Mouse (Mus musculus): ENCODE data around the gene Ikzf5. TPM values are rescaled to one million over a fixed set of nuclear protein-coding genes. Genes with fewer than 3 reads are reported as not detected.
"Not testable (repeated sequence)": the region's sequence is repeated elsewhere in the genome, so short reads cannot be mapped to it uniquely, and the experiment has no call there.

Ikzf5 gene
- 10 to 100 TPM; 33.5 to 37.8 TPM for total RNA-seq (2021)

GRCm38 (mm10) chr7:131410416-131411058 is at the start of gene Ikzf5, which contains the start of gene Acadsb:
Gene Ikzf5 (minus strand): TSS chr7:131410521.
Gene Acadsb (plus strand): TSS chr7:131410601.
- peak; percentile 98 for DNase-seq (ENCODE audit: low spot score)
- intact Hi-C loops (cut with DNase I), result loop anchor here (2.0 to 5.0 kb wide), 2 partner anchors 48 to 152 kb away; partner anchors contain the start of genes 2310057M21Rik and Bub3

- intact Hi-C loops (cut with DNase I), result no loop called here
- DNase-seq (ENCODE audit: low spot score), result no peak
These were observed 46.4 kb upstream of the Ikzf5 start for GRCm38 (mm10) chr7:131456714-131457113.

- intact Hi-C loops (cut with DNase I), result no loop called here
- no peak for DNase-seq (ENCODE audit: low spot score)
These were observed 26.7 kb upstream of the Ikzf5 start for GRCm38 (mm10) chr7:131437051-131437450.

GRCm38 (mm10) chr7:131434276-131434675 is 24.0 kb upstream of the Ikzf5 start:
- intact Hi-C loops (cut with DNase I), result no loop called here
- no peak for DNase-seq (ENCODE audit: low spot score)

GRCm38 (mm10) chr7:131432244-131432643 is 21.9 kb upstream of the Ikzf5 start:
- intact Hi-C loops (cut with DNase I), result loop anchor here (2.0 kb wide), 1 partner anchor 451 kb away; no protein-coding TSS in a partner anchor
- DNase-seq (ENCODE audit: low spot score), result no peak

GRCm38 (mm10) chr7:131427331-131427730 is 17.0 kb upstream of the Ikzf5 start:
- intact Hi-C loops (cut with DNase I), result no loop called here
- no peak for DNase-seq (ENCODE audit: low spot score)

- DNase-seq (ENCODE audit: low spot score), result no peak
- intact Hi-C loops (cut with DNase I), result no loop called here
These were observed 14.6 kb upstream of the Ikzf5 start for GRCm38 (mm10) chr7:131424912-131425311.

GRCm38 (mm10) chr7:131417605-131418004 is 7.3 kb upstream of the Ikzf5 start:
- intact Hi-C loops (cut with DNase I), result no loop called here
- DNase-seq (ENCODE audit: low spot score), result no peak

- DNase-seq (ENCODE audit: low spot score); intact Hi-C loops (cut with DNase I): not testable (repeated sequence)
These were observed 6.4 kb upstream of the Ikzf5 start for GRCm38 (mm10) chr7:131416742-131417141.

GRCm38 (mm10) chr7:131411941-131412270 is 1.6 kb upstream of the Ikzf5 start:
- intact Hi-C loops (cut with DNase I), result loop anchor here (2.0 to 5.0 kb wide), 2 partner anchors 49 to 150 kb away; partner anchors contain the start of genes 2310057M21Rik and Bub3
- no peak for DNase-seq (ENCODE audit: low spot score)

GRCm38 (mm10) chr7:131411221-131411940 is 1.1 kb upstream of the Ikzf5 start:
- intact Hi-C loops (cut with DNase I), result loop anchor here (2.0 to 5.0 kb wide), 2 partner anchors 49 to 151 kb away; partner anchors contain the start of genes 2310057M21Rik and Bub3
- DNase-seq (ENCODE audit: low spot score), result no peak

- no peak for DNase-seq (ENCODE audit: low spot score)
- intact Hi-C loops (cut with DNase I), result loop anchor here (2.0 to 5.0 kb wide), 2 partner anchors 47 to 152 kb away; partner anchors contain the start of genes 2310057M21Rik and Bub3
These were observed 334 bp downstream of the Ikzf5 start for GRCm38 (mm10) chr7:131409988-131410385.

GRCm38 (mm10) chr7:131409321-131409987 is 867 bp downstream of the Ikzf5 start:
- no peak for DNase-seq (ENCODE audit: low spot score)
- intact Hi-C loops (cut with DNase I), result no loop called here

GRCm38 (mm10) chr7:131391761-131392160 is 18.6 kb downstream of the Ikzf5 start:
- DNase-seq (ENCODE audit: low spot score); intact Hi-C loops (cut with DNase I): not testable (repeated sequence)

- DNase-seq (ENCODE audit: low spot score), result no peak
- intact Hi-C loops (cut with DNase I), result no loop called here
These were observed 38.3 kb downstream of the Ikzf5 start for GRCm38 (mm10) chr7:131371880-131372651.

- DNase-seq (ENCODE audit: low spot score), result no peak
- intact Hi-C loops (cut with DNase I), result no loop called here
These were observed 38.9 kb downstream of the Ikzf5 start for GRCm38 (mm10) chr7:131371470-131371860.

- intact Hi-C loops (cut with DNase I), result no loop called here
- DNase-seq (ENCODE audit: low spot score), result peak; percentile 83
These were observed 39.5 kb downstream of the Ikzf5 start, which contains the start of gene Pstk for GRCm38 (mm10) chr7:131370648-131371469. Gene Pstk (plus strand): TSS chr7:131371141.

- DNase-seq (ENCODE audit: low spot score), result no peak
- intact Hi-C loops (cut with DNase I), result loop anchor here (5.0 kb wide), 1 partner anchor 193 kb away; no protein-coding TSS in a partner anchor
These were observed 46.2 kb downstream of the Ikzf5 start for GRCm38 (mm10) chr7:131364131-131364530.

Measured in heart, postnatal 25 days (tissue).